Mouse (Mus musculus): ENCODE data around the gene Mmp1b.

DNA sequence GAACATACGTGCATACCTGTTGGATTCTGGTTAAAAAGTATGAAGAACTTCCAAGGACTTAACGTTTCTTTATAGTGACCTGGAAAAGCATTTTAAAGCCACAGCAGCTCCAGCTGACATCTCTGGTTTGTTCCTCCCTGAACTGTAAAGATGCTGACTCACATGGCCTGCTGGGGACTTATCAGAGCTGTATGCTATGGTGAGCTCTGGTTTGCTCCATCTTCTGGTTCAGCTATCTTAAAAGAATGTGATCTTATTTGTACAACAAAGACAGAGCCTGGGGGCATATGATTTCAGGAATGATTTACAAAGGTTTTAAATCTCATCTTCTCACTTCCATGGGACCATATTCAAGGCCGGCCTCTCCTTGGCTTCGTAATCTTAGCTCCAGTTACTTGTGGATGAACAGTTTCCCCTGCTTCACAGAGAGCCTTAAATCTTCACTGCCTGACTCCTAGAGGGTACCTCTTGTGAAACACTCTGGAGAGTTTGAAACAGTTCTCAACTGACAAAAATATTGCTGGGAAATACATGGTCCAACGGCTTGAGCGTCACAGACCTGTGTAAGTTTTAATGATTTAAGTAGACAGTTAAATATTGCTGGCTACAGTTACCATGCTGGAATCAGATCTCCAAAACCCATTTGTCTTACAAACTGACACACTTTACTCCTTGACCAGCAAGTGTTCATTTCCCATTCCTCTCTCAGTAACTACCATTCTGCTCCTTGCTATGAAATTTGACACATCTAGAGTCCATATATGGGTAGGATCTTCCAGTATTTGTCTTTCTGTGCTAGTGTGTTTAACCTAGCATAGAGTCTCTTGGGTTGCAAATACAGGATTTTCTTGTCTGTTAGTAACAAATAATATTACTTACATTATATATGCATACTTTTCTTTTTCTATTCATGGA is 51.8 kb downstream of the Mmp1b start:
- TF ChIP-seq POLR2A (IDR thresholded peaks at IDR 0.05; ENCODE audit: borderline replicate concordance, extremely low read depth, insufficient read depth, insufficient read length, poor library complexity, severe bottlenecking) (no peak), CTCF (IDR thresholded peaks at IDR 0.05; ENCODE audit: borderline replicate concordance, extremely low read depth, insufficient read depth, insufficient read length) (no peak)

Measured in brain, embryonic 14.5 days (tissue).